Mouse (Mus musculus) liver, postnatal 0 days (tissue): ENCODE measurements at regions not wholly inside any gene's neighbourhood (a gene's known extent, or its start where the extent isn't known, plus 50 kb on each side); places are given as distances from the start of the nearest gene placed in this dataset.

Experiments used
- ATAC-seq: fragments of 200-750 bp; cut with Nextera tagmentation; 2 replicates; pipeline ENCODE4 v1.8.0; 2017; ENCODE audit warnings: mild to moderate bottlenecking, moderate library complexity
- DNase-seq: peaks from one replicate; pipeline ENCODE4 v3.0.0-alpha.2; 2016
- H3K27ac ChIP-seq: fragments of 300-500 bp; sonication (generic); 2 replicates; pipeline ENCODE4 v1.5.1; 2014; ENCODE audit warnings: antibody characterized with exemption, moderate library complexity, mild to moderate bottlenecking, low read depth
- H3K27me3 ChIP-seq: fragments of 300-500 bp; sonication (generic); 2 replicates; pipeline ENCODE4 v1.6.1; 2014; ENCODE audit warnings: low read length, control low read depth, mixed read lengths; ENCODE audit not compliant: insufficient read depth
- H3K36me3 ChIP-seq: fragments of 300-500 bp; sonication (generic); replicated peaks from 2 replicates; pipeline ENCODE4 v1.6.1; 2014; ENCODE audit warnings: mild to moderate bottlenecking, control low read depth, low read length, moderate library complexity, mixed read lengths; ENCODE audit not compliant: insufficient read depth
- H3K4me1 ChIP-seq: fragments of 300-500 bp; sonication (generic); 2 replicates; pipeline ENCODE4 v1.6.1; 2014; ENCODE audit warnings: antibody characterized with exemption, mild to moderate bottlenecking, control low read depth; ENCODE audit not compliant: insufficient read depth
- H3K4me2 ChIP-seq: fragments of 300-500 bp; sonication (generic); 2 replicates; pipeline ENCODE4 v1.6.1; 2014; ENCODE audit warnings: low read depth, mild to moderate bottlenecking, low read length, moderate library complexity, mixed read lengths
- H3K4me3 ChIP-seq: fragments of 300-500 bp; sonication (generic); 2 replicates; pipeline ENCODE4 v1.5.1; 2014; ENCODE audit warnings: low read depth, low read length
- H3K9ac ChIP-seq: fragments of 300-500 bp; sonication (generic); replicated peaks from 2 replicates; pipeline ENCODE4 v1.6.1; 2014; ENCODE audit warnings: mild to moderate bottlenecking, moderate library complexity
- H3K9me3 ChIP-seq: fragments of 300-500 bp; sonication (generic); 2 replicates; pipeline ENCODE4 v1.6.1; 2016; ENCODE audit warnings: mild to moderate bottlenecking, control low read depth, low read length, mixed read lengths
- CTCF ChIP-seq: sonication (generic); IDR thresholded peaks from 2 replicates; pipeline ENCODE4 v1.5.1; 2016; ENCODE audit warnings: antibody characterized with exemption, low read depth
- EP300 ChIP-seq: IDR thresholded peaks from 2 replicates; pipeline ENCODE4 v1.6.1; 2016; ENCODE audit warnings: antibody characterized with exemption, low read depth, mild to moderate bottlenecking
- WGBS: fragments of 180-500 bp; shearing (Covaris S2); extraction: QIAGEN DNeasy Blood & Tissue Kit; methylation state at CpG from one replicate; pipeline ENCODE4 v1.1.7; 2014; ENCODE audit not compliant: insufficient replicate concordance; 5-methylcytosine and 5-hydroxymethylcytosine counted together

DNA sequence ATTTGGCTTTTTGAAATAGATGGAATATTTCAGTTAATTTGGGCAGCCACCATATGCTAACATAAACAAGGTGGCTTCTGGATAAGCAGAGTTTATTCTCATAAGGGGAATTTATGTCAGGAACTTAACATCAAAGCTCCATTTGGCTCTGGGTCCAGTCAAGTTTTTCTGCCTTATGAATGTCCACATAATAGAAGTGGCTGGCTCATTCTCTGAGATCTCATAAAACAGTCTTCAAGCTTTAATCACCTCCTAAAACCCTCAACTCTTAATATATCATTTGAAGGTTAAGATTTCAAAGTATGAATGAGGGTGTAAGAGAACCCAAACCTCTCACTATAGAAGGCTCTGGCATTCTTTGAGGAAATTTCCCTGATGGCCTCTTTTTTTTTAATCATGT is 1361.0 kb downstream of the Efna5 start:
- TF ChIP-seq EP300 (no peak), CTCF (no peak)
- H3K27ac ChIP-seq = no peak overlapping the region
- H3K4me3 ChIP-seq = no peak overlapping the region
- no peaks in the 10 kb centered on the region for H3K27me3 ChIP-seq
- H3K4me1 ChIP-seq = no peaks in the 10 kb centered on the region
- DNase-seq (no peak), ATAC-seq (no peak)
- H3K4me2 ChIP-seq = no peak overlapping the region
- H3K9me3 ChIP-seq = no peaks in the 10 kb centered on the region
- H3K9ac ChIP-seq = no peak overlapping the region
- no peaks in the 10 kb centered on the region for H3K36me3 ChIP-seq

DNA sequence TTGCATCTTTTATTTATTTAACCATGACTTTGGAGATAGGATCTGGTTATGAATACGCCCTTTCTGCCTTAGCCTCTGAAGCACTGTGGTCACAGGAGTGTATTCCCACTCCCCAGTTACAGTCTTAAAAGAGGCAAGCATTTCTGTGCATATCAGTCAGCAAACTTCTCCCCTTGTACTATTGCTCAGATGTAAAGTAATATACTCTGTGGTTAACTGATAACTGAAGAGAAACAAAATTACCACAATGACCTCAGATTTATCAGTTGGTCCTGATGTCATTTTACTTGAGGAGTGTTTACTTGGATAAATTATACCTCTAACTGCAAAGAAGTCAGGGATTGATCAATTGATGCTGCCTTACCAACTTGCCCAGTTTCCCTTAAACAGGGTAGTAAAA is 1366.1 kb downstream of the Efna5 start:
- no peak overlapping the region for H3K9ac ChIP-seq
- no peak for TF ChIP-seq CTCF
- TF ChIP-seq EP300 = no peak
- no peaks in the 10 kb centered on the region for H3K9me3 ChIP-seq
- ATAC-seq (no peak), DNase-seq (no peak)
- H3K27ac ChIP-seq = no peak overlapping the region
- no peaks in the 10 kb centered on the region for H3K27me3 ChIP-seq
- H3K4me3 ChIP-seq = no peak overlapping the region
- WGBS = 88% methylated on average over 1 of the region's 1 CpGs
- no peaks in the 10 kb centered on the region for H3K36me3 ChIP-seq
- no peak overlapping the region for H3K4me2 ChIP-seq
- H3K4me1 ChIP-seq = no peaks in the 10 kb centered on the region

DNA sequence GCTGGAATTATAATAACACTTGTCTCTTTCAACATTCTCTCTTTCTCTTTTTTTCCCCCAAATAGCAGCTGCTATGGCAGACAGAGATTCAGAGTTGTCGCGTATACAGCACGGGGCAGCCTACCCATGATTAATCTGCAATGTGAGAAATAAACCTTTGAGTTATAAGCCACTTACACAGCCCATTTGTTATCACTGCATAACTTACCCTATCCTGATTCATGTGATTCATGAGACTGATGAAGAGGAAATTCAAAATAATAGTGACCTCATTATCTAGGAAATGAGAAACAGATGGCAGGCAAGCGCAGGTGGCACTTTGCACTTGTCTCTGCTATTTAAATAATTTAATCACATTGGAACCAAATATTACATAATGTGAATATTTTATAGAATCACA is 1367.7 kb downstream of the Efna5 start:
- Histone ChIP-seq H3K27me3 (no peaks in the 10 kb centered on the region), H3K9ac (no peak overlapping the region), H3K27ac (no peak overlapping the region), H3K36me3 (no peaks in the 10 kb centered on the region), H3K4me2 (no peak overlapping the region), H3K4me3 (no peak overlapping the region), H3K4me1 (no peaks in the 10 kb centered on the region), H3K9me3 (no peaks in the 10 kb centered on the region)
- DNase-seq = no peak
- no peak for ATAC-seq
- WGBS = 79% methylated on average over 4 of the region's 4 CpGs
- no peak for TF ChIP-seq EP300
- no peak for TF ChIP-seq CTCF

DNA sequence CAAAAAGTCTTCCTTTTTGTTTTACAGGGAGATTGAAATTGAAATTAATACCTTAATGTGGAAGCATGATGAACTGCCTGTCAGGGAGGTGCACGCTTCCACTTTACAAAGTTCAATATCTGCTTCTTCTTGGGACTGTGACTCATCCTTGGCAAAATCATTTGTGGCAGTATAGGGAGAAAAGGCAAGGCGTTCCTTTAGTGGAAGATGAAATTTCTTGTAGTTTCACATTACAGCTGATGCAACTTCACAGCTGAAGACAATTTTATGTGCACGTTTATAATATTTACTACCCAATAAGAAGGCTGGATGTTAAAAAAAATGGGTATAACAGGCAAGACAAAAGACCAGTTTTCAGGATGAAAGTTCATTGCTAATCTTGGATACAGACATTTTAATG is 1385.9 kb downstream of the Efna5 start:
- no peaks in the 10 kb centered on the region for H3K9me3 ChIP-seq
- H3K27me3 ChIP-seq = no peaks in the 10 kb centered on the region
- WGBS = 63% methylated on average over 3 of the region's 3 CpGs
- no peaks in the 10 kb centered on the region for H3K4me1 ChIP-seq
- H3K36me3 ChIP-seq = no peaks in the 10 kb centered on the region
- no peak overlapping the region for H3K4me3 ChIP-seq
- no peak overlapping the region for H3K27ac ChIP-seq
- DNase-seq (no peak), ATAC-seq (no peak)
- H3K9ac ChIP-seq = no peak overlapping the region
- no peak overlapping the region for H3K4me2 ChIP-seq
- no peak for TF ChIP-seq EP300
- TF ChIP-seq CTCF = no peak

DNA sequence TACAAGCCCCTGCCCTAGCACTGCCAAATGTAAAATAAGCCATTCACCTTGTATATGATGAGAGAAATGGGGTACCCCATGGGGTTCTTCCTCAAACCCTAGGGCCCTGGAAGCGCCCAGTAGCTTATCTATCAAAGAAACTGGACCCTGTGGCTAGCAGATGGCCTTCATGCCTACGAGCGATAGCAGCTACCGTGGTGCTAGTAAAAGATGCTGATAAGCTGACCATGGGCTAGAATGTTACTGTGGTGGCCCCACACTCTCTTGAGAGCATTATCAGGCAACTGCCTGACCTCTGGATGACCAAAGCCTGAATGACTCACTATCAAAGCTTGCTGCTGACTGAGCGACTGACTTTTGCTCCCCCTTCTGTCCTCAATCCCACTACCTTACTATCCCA is 1403.7 kb downstream of the Efna5 start:
- TF ChIP-seq EP300 = no peak
- TF ChIP-seq CTCF = no peak
- DNase-seq (no peak), ATAC-seq (no peak)
- no peaks in the 10 kb centered on the region for H3K9me3 ChIP-seq
- H3K27ac ChIP-seq = no peak overlapping the region
- 77% methylated on average over 5 of the region's 5 CpGs for WGBS
- H3K9ac ChIP-seq = no peak overlapping the region
- no peaks in the 10 kb centered on the region for H3K36me3 ChIP-seq
- H3K4me3 ChIP-seq = no peak overlapping the region
- no peaks in the 10 kb centered on the region for H3K27me3 ChIP-seq
- H3K4me2 ChIP-seq = no peak overlapping the region
- no peaks in the 10 kb centered on the region for H3K4me1 ChIP-seq

DNA sequence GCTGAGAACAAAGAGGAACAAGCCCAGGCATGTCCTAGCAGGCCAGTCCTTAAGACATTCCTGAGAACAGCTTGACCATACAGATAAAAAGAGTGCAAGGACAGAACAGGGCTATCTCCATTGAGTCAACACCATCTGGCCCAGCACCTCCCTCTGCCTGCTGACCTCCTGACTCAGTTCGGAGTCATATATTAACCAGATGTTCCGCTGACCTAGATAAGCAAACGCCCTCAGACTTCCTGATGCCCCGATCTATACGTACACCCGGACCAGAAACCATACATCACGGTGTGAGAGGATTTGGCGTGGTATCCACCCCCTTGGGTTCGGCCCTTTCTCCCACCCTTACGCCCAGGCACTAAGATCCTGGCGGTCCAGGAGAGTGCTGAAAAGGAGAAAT is 1406.7 kb downstream of the Efna5 start:
- DNase-seq (no peak), ATAC-seq (peak; percentile 91)
- no peak overlapping the region for H3K9ac ChIP-seq
- H3K36me3 ChIP-seq = no peaks in the 10 kb centered on the region
- no peak overlapping the region for H3K27ac ChIP-seq
- no peaks in the 10 kb centered on the region for H3K27me3 ChIP-seq
- no peak overlapping the region for H3K4me2 ChIP-seq
- WGBS = 62% methylated on average over 11 of the region's 11 CpGs
- peak; percentile 55; the same call in 1 of the 2 replicates for TF ChIP-seq EP300
- TF ChIP-seq CTCF = no peak
- no peaks in the 10 kb centered on the region for H3K4me1 ChIP-seq
- H3K9me3 ChIP-seq = no peaks in the 10 kb centered on the region
- no peak overlapping the region for H3K4me3 ChIP-seq

DNA sequence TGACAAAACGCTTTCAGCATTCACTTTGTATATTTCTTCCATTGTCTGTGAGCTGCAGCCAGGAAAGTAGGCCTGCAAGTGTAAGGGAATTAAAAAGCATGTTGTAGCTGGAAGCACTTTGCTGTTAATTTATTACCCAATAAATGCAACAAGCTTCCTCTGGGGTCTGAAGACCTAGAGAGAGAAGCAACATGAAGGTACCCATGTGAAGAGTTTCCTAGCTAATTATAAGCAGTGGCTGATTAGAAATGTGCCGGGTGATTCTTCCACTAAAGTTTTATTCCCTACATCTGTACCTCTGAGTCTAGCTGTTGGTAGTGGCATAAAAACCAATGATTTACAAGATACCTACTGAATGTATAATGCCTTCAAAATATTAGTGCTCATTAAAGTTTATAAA is 1428.2 kb downstream of the Efna5 start:
- Histone ChIP-seq H3K36me3 (no peaks in the 10 kb centered on the region), H3K9me3 (no peaks in the 10 kb centered on the region), H3K9ac (no peak overlapping the region), H3K4me2 (no peak overlapping the region), H3K4me1 (no peaks in the 10 kb centered on the region), H3K4me3 (no peak overlapping the region), H3K27me3 (no peaks in the 10 kb centered on the region), H3K27ac (no peak overlapping the region)
- ATAC-seq = no peak
- no peak for DNase-seq
- WGBS = 67% methylated on average over 2 of the region's 2 CpGs
- TF ChIP-seq CTCF (no peak), EP300 (no peak)
